Mouse (Mus musculus) CD4-positive, CD25-positive, alpha-beta regulatory T cell, adult 4 months (primary cell): ENCODE data around the gene H2al1b. TPM values are rescaled to one million over a fixed set of nuclear protein-coding genes. Genes with fewer than 3 reads are reported as not detected.

Experiments
- polyA plus RNA-seq, 2 experiments: library from polyadenylated mRNA; unstranded; fragments of 100-300 nt; shearing (Covaris generic); gene quantifications; one replicate each; pipeline ENCODE4 v1.2.1; 2017

H2al1b gene
- polyA plus RNA-seq, 2 experiments from 2014 or later: not detected

Other genes with a start within 250 kb of the H2al1b start
- gene H2al1a, start 3.2 kb upstream of the H2al1b start, polyA plus RNA-seq: not detected
- gene H2al1c, start 3.2 kb downstream of the H2al1b start, polyA plus RNA-seq: not detected
- not detected for gene H2al1d, start 6.4 kb downstream of the H2al1b start, polyA plus RNA-seq
- not detected for gene H2al1e, start 9.5 kb downstream of the H2al1b start, polyA plus RNA-seq
- not detected for gene H2al1f, start 12.7 kb downstream of the H2al1b start, polyA plus RNA-seq
- not detected for gene H2al1g, start 15.8 kb downstream of the H2al1b start, polyA plus RNA-seq
- gene H2al1h, start 19.1 kb downstream of the H2al1b start, polyA plus RNA-seq: not detected
- gene H2al1i, start 22.2 kb downstream of the H2al1b start, polyA plus RNA-seq: not detected
- not detected for gene H2al1j, start 25.4 kb downstream of the H2al1b start, polyA plus RNA-seq